Mouse (Mus musculus) layer of hippocampus, postnatal 14 days (tissue): ENCODE data around the gene Ccnd1. TPM values are rescaled to one million over a fixed set of nuclear protein-coding genes. Genes with fewer than 3 reads are reported as not detected.

Source experiments
- DNase-seq, 2 experiments: peaks; one replicate each; pipeline ENCODE4 v3.0.0; 2021 to 2022; ENCODE audit warnings: low spot score in 2 of 2, mixed read lengths in 1 of 2
- long read RNA-seq, 2 experiments: library from polyadenylated mRNA; stranded (forward); transcript quantifications; one replicate each; pipeline ENCODE4 v2.0.0; 2021
- total RNA-seq, 2 experiments: library from RNA; stranded (reverse); gene quantifications; 2 replicates each; pipeline ENCODE4 v1.2.3; 2021

The Ccnd1 gene
- total RNA-seq, result 10 to 100 TPM; 29.0 to 29.6 TPM
- long read RNA-seq, experiment 1, partial matches to known transcripts, result 1 of 9 reads
- long read RNA-seq, experiment 1, other reads (novel, unspliced or antisense), result 5 of 9 reads
- long read RNA-seq, experiment 2, partial matches to known transcripts, result 0 of 6 reads
- long read RNA-seq, experiment 2, other reads (novel, unspliced or antisense), result 4 of 6 reads

DNA sequence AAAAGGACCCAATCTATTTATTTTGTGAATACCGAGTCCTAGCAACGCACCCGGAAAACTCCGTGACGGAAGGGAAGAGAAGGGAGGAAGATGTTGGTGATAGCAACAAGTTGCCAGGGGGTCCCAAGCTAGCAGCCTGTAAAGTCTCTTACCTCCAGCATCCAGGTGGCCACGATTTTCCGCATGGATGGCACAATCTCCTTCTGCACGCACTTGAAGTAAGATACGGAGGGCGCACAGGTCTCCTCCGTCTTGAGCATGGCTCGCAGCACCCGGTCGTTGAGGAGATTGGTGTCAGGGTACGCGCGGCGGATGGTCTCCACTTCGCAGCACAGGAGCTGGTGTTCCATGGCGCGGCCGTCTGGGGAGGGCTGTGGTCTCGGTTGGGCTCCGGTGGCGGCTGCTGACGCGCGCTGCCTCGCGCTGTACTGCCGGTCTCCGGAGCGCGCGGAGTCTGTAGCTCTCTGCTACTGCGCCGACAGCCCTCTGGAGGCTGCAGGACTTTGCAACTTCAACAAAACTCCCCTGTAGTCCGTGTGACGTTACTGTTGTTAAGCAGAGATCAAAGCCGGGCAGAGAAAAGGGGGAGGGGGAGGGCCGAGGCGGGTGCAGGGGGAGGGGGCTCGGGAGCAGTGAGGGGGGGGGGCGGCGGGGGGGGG is at the start of gene Ccnd1:
Gene Ccnd1, minus strand, starts transcription at position 582 of the 659 bp plus-strand sequence.
- no peak for DNase-seq

DNA sequence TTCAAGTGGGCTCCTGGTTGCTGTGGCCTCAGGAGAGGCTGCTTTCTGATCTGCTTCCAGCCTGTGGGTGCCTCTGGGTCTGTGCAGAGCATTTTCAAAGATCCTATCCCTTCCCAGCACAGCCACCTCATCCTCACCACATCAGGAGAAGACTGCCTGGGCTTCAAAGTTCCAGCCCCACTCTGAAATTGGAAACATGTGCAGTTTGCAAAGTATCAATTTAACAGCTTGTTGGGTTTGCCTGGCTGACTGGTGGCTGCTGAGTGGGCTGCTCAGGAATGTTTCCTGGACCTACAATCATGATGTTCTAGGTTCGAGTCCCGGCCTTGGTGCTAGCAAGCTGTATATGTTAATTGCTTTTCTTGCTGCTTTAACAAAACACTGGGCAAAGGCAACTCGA is 49.1 kb upstream of the Ccnd1 start:
- DNase-seq, result no peak

GRCm38 (mm10) chr7:144985100-144985499 is 45.4 kb upstream of the Ccnd1 start:
- no peak for DNase-seq

GRCm38 (mm10) chr7:144982358-144983110 is 42.8 kb upstream of the Ccnd1 start:
- DNase-seq, result no peak

- no peak for DNase-seq
Observed at GRCm38 (mm10) chr7:144981426-144982079, 41.8 kb upstream of the Ccnd1 start.

DNA sequence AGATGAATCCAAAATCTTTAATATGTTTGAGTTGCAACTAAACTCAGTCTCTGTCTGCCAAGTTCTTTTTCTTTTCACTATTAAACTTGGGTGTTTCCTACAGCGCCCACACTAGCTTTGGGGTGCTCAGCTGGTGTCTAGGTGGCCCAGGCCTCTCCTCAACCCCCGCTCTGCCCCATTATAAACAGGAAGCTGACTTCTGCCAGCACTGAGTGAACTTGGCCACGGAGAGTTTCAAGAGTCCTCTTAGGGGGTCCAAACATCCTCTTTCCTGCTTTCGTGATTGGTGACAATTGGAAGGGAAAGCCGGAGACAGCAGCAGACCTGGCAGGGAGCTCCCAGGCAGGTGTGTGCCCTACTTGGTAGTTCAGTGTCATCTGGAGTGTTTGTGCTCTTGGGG is 40.1 kb upstream of the Ccnd1 start:
- DNase-seq, result no peak

GRCm38 (mm10) chr7:144977121-144977520 is 37.4 kb upstream of the Ccnd1 start:
- DNase-seq, result no peak

- no peak for DNase-seq
Observed at GRCm38 (mm10) chr7:144973461-144973860, 33.7 kb upstream of the Ccnd1 start.

DNA sequence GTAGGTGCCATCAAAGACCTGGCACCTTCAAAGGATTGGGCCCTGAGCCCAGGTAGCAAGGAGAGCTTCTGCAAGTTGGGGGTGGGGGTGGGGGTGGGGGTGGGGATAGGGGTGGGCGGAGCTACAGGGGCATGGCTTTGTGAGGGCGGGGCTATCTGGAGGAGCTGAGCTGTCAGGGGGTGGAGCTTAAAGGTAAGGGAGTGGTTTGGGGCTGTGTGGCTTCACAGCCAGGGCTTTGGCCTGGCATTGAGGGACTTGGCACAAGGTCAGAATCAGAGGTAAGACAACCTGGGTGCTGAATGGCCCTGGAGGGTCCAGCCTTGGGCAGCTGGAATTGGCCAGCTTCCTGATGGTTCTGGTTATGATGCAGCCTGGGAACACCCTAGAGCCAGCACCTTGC is 32.0 kb upstream of the Ccnd1 start:
- DNase-seq, result no peak

DNA sequence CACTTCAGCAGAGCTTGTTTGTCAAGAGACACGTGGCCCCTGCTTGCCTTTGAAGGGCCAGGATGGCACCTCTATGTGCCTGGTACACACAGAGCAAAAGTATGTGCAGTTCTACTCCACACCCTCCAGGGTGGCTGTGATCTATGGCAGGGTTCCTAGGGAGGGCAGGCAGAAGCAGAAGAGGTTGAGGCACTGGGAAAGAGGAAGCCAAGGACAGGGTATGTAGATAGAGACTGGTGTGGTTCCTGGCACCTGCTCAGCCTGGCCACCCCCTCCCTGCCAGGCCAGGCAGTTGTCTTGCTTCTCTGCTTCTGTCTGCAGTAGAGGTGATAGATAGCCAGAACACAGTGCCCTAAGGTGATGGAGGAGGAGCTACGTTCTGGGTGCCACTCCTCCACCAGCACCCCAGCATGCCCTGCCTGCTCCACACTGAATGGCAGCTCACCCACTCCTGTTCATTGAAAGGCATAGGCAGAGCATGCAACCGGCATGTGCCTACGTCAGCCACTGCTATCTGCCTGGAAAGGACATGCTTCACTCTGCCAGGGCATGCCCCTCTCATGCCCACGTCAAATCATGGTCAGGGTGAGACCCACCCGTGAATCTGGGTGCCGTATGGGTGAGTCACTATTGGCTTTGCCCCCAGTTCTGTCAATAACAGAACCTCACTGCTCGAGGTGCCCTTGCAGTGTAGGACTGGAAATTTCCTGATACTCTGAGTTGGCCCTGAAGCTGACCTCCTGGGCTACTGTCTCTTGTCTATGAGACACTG is 31.5 kb upstream of the Ccnd1 start:
- DNase-seq, result no peak

DNA sequence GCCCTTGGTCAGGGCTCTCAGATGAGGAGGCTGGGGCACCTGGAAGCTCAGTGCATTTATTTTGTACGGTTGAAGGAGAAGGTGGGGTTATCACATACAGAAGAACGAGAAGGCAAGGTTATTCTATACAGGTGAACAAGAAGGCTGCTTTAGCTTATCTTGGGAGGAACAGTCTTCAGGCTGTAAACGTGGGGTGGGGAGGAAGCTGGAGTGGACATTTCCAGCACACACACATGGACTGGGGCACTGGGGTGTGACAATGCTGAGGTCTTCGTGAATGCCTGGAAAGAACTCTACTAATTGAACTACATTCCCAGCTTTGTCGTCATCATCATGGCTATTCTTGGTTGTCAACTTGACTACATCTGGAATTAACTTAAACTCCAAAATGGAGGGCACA is 26.2 kb upstream of the Ccnd1 start:
- no peak for DNase-seq

DNA sequence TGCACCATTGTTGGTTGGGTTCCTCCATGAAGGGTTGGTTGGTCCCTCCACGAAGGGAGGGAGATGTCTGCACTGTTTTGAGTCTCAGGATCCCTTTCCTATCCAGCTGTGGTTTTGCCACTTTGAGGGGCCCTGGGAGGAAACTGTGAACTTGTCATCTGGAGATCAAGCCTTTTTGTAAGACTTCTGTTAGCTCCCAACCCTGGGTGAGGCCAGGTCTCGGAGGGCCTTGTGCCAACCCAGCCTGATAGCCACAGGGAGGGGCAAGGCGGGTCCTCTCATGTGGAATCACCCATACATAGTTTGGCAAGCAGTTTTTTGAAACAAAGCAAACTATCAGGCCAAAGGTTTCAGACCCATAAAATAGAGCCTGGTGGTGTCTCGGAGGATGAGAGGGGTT is 24.6 kb upstream of the Ccnd1 start:
- no peak for DNase-seq

GRCm38 (mm10) chr7:144963911-144964310 is 24.2 kb upstream of the Ccnd1 start:
- DNase-seq, result no peak

DNA sequence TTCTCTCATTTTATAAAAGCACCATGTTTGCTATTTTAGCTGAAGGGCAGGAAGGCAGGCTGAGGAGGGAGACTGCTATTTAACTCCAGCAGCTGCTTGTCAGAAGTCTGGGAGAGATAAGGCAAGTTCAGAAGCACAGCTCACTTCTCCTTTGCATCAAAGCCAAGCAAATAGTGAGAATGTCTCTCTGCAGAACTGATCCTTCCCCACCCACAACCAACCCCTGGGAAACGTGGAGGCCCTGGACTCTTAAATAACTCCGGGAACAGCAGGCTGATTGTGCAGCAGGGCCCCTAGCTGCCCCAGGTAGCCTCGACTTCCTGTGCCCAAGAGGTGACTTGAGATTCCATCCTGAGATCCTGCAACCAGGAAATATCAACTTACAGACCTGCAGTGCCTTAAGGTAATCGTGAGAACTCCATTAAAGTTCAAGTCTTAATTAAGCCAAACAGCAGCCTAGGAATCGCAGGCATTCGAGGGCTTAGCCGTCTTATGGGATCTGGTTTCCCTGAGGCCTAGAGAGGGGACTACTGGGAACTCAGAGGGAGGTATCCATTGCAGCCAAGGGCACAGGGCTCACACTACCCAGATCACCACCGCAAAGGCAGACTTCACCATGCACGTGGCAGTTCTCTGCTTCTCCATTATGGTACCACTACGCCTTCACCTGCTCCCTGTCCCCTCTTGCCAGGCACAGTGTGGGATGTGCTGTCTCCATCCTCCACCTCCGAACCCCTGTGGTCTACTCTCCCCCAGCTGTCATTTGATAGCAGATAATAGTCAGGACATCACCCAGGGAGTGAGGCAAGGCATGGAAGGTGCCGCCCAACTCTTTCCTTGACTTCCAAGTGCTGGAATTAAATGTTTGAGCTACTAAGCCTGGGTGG is 19.0 kb upstream of the Ccnd1 start:
- DNase-seq, result no peak

DNA sequence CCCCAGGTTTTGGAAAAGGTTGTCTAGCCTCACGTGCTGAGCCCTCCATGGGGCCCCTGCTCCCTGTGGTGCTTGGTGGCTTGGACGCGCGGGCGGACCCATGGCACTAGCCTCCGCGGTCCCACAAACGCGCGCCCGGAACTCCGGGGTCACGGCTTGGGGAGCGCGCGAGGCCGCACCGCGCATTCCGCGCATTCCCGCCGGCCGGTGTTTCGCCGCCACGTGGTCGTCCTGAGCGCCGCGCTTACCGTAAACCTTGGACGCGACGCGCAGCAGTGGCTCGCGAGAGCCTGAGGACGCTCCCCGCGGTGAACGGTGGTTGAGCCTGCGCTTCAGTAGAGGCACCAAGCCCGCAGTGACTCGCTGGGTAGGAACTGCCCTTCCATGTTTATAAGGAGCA is 3.5 kb upstream of the Ccnd1 start:
- no peak for DNase-seq

DNA sequence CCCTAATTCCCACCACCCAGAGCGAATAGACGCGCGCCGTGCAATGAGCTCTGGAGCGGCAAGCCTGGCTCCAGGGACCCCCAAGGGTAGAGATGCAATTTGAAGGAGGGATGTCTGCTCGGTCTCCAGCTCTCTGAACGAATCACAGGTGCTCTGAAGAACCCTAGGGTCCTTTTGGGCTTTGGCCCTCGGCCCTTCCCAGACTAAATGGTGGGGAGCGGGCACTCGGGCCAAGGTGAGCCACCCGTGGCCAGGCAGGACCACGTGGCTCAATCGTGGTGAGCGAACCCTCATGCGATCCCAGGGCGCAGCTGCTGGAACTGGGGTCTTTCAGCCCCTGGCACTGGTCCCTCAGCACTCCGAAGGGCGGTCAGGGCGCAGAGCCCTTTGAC is 3.0 kb upstream of the Ccnd1 start:
- no peak for DNase-seq

GRCm38 (mm10) chr7:144942071-144942743 is 2.5 kb upstream of the Ccnd1 start:
- no peak for DNase-seq

DNA sequence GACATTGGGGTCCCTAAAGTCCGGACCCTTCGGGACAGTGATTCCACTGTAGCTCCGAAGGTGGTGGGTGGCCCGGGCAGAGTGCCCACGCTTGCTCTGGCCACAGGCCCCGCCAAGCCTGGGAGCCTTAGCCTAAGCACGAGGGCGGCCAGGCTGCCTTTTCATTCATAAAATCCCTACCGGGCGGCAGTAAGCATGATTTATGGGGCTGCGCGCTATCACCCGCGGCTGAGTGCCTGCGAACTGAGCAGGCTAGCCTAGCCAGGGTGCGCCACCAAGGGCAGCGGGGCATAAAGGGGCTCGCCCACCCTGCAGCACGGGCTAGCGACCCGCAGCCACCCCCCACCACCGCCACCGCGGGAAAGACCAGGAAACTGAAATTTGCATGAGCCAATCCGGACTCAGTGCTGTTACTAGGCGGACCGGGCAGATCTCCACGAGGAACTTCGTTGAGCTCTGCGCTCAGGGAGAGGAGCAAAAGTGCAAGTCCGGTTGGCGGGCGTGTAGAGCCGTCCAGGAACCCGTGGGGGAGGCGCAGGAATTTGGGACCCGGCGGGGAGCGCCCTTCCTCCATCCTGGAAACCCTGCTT is 1.6 kb upstream of the Ccnd1 start:
- peak; percentile 81 to 82 for DNase-seq

- DNase-seq, result no peak
Observed at GRCm38 (mm10) chr7:144940585-144940984, 860 bp upstream of the Ccnd1 start.
